Mouse (Mus musculus): ENCODE measurements around the gene Slc17a4.
A peak's percentile ranks its signal among the peaks of the same experiment; 100 is the strongest.

Gene Slc17a4

GRCm38 (mm10) chr13:23889011-23889605, 25.7 kb downstream of the Slc17a4 start:
- DNase-seq: peak; percentile 82

DNA sequence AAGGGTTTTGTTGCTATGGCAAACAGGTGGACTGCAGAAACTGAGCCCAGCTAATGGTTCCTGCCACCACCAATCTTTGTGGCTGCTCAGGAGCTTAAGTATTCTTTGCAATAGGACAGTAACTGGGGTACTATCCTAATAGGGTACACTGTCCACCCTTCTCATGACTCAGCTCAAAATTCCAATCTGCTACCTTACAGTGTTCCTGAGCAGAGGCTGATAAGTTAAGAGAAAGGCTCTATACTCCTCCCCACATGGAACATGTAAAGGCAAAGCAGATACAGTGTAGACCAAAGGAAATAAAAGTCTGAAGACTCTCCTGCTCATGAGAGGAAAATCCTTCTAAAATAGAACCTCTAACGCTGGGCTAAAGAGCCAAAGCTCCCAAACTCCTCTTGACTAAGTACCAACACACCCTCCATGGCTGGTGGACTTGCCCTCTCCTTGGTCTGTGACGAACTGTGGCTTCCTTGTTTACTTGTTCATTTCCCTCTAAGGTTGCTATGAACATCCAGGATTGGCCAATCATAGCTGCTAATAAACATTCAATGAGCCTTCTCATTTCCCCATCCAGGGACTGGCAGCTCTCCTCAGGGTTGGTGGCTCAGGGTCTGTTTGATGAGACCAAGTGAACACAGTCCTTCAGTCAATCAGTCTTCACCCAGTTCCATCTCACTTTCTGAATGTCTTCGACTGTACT, 27.6 kb downstream of the Slc17a4 start:
- no peak for DNase-seq

DNA sequence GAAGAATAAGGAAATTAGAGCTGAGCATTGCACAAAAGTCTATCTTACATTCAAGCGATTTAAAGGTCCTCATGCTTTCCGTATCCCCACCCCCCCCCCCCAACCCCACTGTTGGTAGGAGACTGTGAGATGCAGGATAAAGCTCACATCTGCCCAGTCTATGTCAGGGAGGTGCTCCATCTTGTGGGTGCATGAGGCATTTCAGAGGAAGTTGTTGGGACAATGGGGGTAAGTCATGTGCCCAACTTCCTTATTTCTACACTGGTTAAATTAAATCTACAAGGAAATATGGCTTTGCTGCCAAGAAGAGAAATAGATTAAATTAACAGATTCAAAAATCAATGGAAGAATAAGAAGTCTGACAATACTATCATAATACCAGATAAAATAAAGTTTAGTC, 29.3 kb downstream of the Slc17a4 start:
- no peak for DNase-seq

DNA sequence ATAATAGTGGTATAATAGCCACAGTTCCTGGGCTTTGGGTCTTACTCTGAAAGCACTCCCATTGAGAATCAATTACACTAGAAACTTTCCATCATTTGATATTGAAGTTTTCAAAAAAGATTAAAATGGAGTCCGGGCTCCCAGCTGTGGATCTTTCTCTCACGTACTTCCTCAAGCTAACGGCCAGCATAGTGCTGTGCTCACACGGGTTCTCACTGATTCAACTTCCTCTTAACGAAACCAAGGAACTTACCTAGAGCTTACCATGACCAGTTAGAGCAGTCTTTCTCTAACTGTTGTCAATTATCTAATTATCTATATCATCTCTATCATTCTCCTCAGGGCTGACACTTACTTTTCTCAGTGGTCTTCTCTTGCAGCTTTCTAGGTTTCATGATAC, 35.2 kb downstream of the Slc17a4 start:
- DNase-seq: no peak

DNA sequence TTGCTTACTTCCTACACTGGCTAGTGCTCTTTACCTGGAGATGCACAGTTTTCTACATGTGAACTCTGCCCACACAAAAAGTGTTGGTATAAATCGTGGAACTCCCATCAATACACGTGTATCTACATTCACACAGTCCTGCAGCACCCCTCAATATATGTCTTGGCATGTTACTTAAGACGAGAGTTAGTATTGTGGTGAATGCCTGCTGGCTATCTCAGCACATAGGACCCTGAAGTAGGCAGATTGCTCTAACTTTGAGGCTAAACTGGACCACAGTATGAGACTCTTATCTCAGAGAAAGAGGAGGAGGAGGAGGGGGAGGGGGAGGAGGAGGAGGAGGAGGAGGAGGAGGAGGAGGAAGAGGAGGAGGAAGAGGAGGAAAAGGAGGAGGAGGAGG, 35.7 kb downstream of the Slc17a4 start:
- DNase-seq: no peak

GRCm38 (mm10) chr13:23873141-23873540, 41.7 kb downstream of the Slc17a4 start:
- DNase-seq: peak; percentile 74

DNA sequence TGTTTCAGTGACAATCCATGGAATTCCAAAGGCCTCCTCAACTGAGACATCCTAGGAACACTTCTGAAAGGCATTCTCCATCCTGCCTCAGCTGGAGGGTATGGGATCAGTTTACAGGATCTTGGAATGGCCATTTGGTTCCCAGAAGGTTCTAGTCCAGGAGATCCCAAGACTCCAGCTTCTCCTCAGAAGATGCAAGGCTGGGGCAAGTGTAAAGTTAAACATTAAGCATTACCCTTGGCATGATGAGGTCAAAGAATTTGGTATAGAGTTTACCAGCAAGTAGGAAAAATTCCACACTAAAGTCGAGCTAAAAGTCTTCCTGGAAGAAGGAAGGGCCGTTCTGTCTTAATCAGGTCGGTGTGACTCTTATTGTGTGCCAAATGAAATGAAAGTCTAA, 44.8 kb downstream of the Slc17a4 start:
- DNase-seq: peak; percentile 86

GRCm38 (mm10) chr13:23868790-23869533, 45.8 kb downstream of the Slc17a4 start:
- peak; percentile 91 for DNase-seq

- DNase-seq: peak; percentile 72
Measured at GRCm38 (mm10) chr13:23867405-23867804, 47.4 kb downstream of the Slc17a4 start, which contains the start of gene Slc17a1. TSS of gene Slc17a1 (plus strand) at chr13:23867750.

- peak; percentile 90 for DNase-seq
Measured at GRCm38 (mm10) chr13:23867000-23867399, 47.8 kb downstream of the Slc17a4 start.

- peak; percentile 57 for DNase-seq
Measured at GRCm38 (mm10) chr13:23866086-23866710, 48.6 kb downstream of the Slc17a4 start.

DNA sequence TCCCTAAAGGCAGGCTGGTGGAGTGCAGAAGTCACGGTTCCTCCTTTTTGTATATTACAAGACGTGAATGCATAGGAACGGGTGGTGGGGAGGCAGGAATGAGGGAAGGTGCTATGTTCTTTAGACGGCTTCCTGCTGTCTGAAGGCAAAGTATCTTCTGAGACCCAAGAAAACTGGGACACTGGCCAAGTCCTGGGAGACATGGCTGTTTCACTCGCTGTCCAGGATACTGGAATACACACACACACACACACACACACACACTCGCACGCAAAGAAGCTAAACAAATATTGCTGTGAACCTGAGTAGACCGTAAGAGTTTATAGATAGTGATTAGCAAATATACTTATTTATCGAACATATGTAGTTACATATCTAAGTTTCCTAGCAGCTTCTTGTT, 50.1 kb downstream of the Slc17a4 start:
- peak; percentile 59 for DNase-seq

DNA sequence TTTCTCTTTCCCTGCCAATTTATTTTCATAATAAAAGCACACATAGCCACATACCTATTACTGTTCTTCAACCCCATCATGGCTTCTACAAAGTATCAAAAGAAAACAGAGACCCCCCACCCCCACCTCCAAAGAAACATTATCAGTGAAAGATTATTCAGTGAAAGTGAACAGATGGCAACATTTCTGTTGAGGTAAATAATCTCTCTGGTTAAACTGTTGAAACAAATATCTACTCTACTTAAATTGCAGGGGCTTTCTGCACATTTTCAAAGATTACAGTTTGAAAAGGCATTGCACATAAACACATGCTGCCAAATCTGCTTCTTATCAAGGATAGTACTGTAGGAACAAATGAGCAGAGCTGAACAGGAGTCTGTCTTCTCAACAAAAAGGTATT, 53.0 kb downstream of the Slc17a4 start:
- no peak for DNase-seq

DNA sequence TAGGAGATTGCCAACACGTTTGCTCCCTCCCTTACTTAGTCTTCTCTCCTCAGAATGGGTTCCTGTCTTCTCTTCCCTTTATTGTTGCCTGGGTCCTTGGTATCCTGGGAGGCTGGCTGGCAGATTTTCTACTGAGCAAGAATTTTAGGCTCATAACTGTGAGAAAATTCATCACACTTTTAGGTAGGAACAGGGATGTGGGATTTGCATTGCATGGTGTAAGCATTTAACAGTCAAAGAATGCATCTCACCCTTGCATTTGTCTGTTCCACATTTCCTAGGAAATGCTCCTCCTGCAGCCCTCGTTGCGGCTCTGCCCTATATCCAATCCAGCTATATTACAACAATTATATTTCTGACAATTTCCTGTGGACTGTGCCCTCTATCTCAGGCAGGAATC, 58.4 kb downstream of the Slc17a4 start:
- DNase-seq: no peak

DNA sequence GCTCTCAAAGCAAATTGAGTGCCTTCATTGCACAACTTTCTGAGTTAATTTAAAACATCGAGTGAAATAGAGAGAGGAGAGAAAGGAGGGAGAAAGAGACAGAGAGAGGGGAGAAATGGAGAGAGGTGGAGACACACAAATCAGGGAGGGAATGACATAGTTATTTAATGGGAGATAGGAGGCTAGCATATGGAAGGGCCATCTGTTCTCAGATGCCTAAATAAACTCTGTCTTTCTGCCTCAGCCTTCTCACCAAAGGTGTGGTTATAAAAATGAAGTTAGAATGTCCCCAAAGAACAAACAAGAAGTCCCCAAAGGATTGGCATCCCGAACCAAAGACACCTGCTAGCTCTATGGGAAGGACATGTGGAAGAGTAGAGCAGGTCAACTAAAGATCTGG, 65.5 kb downstream of the Slc17a4 start:
- DNase-seq: peak; percentile 1

Data from kidney, adult 9 months (tissue).